Mouse (Mus musculus): Measurements from ENCODE around the gene Timp2. TPM values are rescaled to one million over a fixed set of nuclear protein-coding genes. Genes with fewer than 3 reads are reported as not detected.

Timp2 gene
- polyA plus RNA-seq, 1 experiment, result 23.6 TPM

- Histone ChIP-seq H3K36me3 (ENCODE audit: control insufficient read depth, insufficient read depth, low read length, poor library complexity, severe bottlenecking) (peaks cover 64% of the 10 kb centered on the region), H3K4me1 (ENCODE audit: control insufficient read depth, insufficient read depth, low read length) (no peaks in the 10 kb centered on the region), H3K4me3 (ENCODE audit: low read depth, low read length) (no peak overlapping the region), H3K27ac (ENCODE audit: insufficient read depth, low read length) (no peak overlapping the region), H3K27me3 (ENCODE audit: control insufficient read depth, insufficient read depth, low read length, poor library complexity, severe bottlenecking) (no peaks in the 10 kb centered on the region), H3K9me3 (replicated peaks; ENCODE audit: control insufficient read depth, insufficient read depth, low read length, poor library complexity, severe bottlenecking) (no peaks in the 10 kb centered on the region), H3K9ac (ENCODE audit: low read depth, poor library complexity, severe bottlenecking) (no peak overlapping the region)
- TF ChIP-seq CTCF (IDR thresholded peaks at IDR 0.05; ENCODE audit: low read depth, low read length), result no peak
- no peak for TF ChIP-seq EP300 (IDR thresholded peaks at IDR 0.05; ENCODE audit: insufficient read depth, low read depth, low read length)
- no peak for TF ChIP-seq POLR2A (IDR thresholded peaks at IDR 0.05; ENCODE audit: insufficient read depth, low read length)
Observed at GRCm38 (mm10) chr11:118266044-118266665, 89.4 kb downstream of the Timp2 start.

- Histone ChIP-seq H3K9ac (ENCODE audit: low read depth, poor library complexity, severe bottlenecking) (no peak overlapping the region), H3K4me3 (ENCODE audit: low read depth, low read length) (no peak overlapping the region), H3K9me3 (replicated peaks; ENCODE audit: control insufficient read depth, insufficient read depth, low read length, poor library complexity, severe bottlenecking) (no peaks in the 10 kb centered on the region), H3K27me3 (ENCODE audit: control insufficient read depth, insufficient read depth, low read length, poor library complexity, severe bottlenecking) (no peaks in the 10 kb centered on the region), H3K27ac (ENCODE audit: insufficient read depth, low read length) (no peak overlapping the region), H3K36me3 (ENCODE audit: control insufficient read depth, insufficient read depth, low read length, poor library complexity, severe bottlenecking) (peaks cover 66% of the 10 kb centered on the region), H3K4me1 (ENCODE audit: control insufficient read depth, insufficient read depth, low read length) (no peaks in the 10 kb centered on the region)
- TF ChIP-seq EP300 (IDR thresholded peaks at IDR 0.05; ENCODE audit: insufficient read depth, low read depth, low read length) (no peak), CTCF (IDR thresholded peaks at IDR 0.05; ENCODE audit: low read depth, low read length) (no peak), POLR2A (IDR thresholded peaks at IDR 0.05; ENCODE audit: insufficient read depth, low read length) (no peak)
Observed at GRCm38 (mm10) chr11:118265621-118266020, 89.9 kb downstream of the Timp2 start.

- H3K4me1 ChIP-seq (ENCODE audit: control insufficient read depth, insufficient read depth, low read length), result no peaks in the 10 kb centered on the region
- peaks cover 59% of the 10 kb centered on the region for H3K36me3 ChIP-seq (ENCODE audit: control insufficient read depth, insufficient read depth, low read length, poor library complexity, severe bottlenecking)
- no peak overlapping the region for H3K9ac ChIP-seq (ENCODE audit: low read depth, poor library complexity, severe bottlenecking)
- TF ChIP-seq CTCF (IDR thresholded peaks at IDR 0.05; ENCODE audit: low read depth, low read length) (no peak), POLR2A (IDR thresholded peaks at IDR 0.05; ENCODE audit: insufficient read depth, low read length) (no peak), EP300 (IDR thresholded peaks at IDR 0.05; ENCODE audit: insufficient read depth, low read depth, low read length) (no peak)
- no peaks in the 10 kb centered on the region for H3K27me3 ChIP-seq (ENCODE audit: control insufficient read depth, insufficient read depth, low read length, poor library complexity, severe bottlenecking)
- H3K9me3 ChIP-seq (replicated peaks; ENCODE audit: control insufficient read depth, insufficient read depth, low read length, poor library complexity, severe bottlenecking), result no peaks in the 10 kb centered on the region
- H3K27ac ChIP-seq (ENCODE audit: insufficient read depth, low read length), result no peak overlapping the region
- H3K4me3 ChIP-seq (ENCODE audit: low read depth, low read length), result no peak overlapping the region
Observed at GRCm38 (mm10) chr11:118263146-118263545, 92.4 kb downstream of the Timp2 start.

- Histone ChIP-seq H3K27me3 (ENCODE audit: control insufficient read depth, insufficient read depth, low read length, poor library complexity, severe bottlenecking) (no peaks in the 10 kb centered on the region), H3K4me1 (ENCODE audit: control insufficient read depth, insufficient read depth, low read length) (no peaks in the 10 kb centered on the region), H3K9ac (ENCODE audit: low read depth, poor library complexity, severe bottlenecking) (no peak overlapping the region), H3K9me3 (replicated peaks; ENCODE audit: control insufficient read depth, insufficient read depth, low read length, poor library complexity, severe bottlenecking) (no peaks in the 10 kb centered on the region), H3K27ac (ENCODE audit: insufficient read depth, low read length) (no peak overlapping the region), H3K36me3 (ENCODE audit: control insufficient read depth, insufficient read depth, low read length, poor library complexity, severe bottlenecking) (peaks cover 38% of the 10 kb centered on the region), H3K4me3 (ENCODE audit: low read depth, low read length) (no peak overlapping the region)
- no peak for TF ChIP-seq POLR2A (IDR thresholded peaks at IDR 0.05; ENCODE audit: insufficient read depth, low read length)
- no peak for TF ChIP-seq EP300 (IDR thresholded peaks at IDR 0.05; ENCODE audit: insufficient read depth, low read depth, low read length)
- no peak for TF ChIP-seq CTCF (IDR thresholded peaks at IDR 0.05; ENCODE audit: low read depth, low read length)
Observed at GRCm38 (mm10) chr11:118260081-118260480, 95.5 kb downstream of the Timp2 start.

- Histone ChIP-seq H3K27ac (ENCODE audit: insufficient read depth, low read length) (no peak overlapping the region), H3K4me1 (ENCODE audit: control insufficient read depth, insufficient read depth, low read length) (no peaks in the 10 kb centered on the region), H3K9ac (ENCODE audit: low read depth, poor library complexity, severe bottlenecking) (no peak overlapping the region), H3K36me3 (ENCODE audit: control insufficient read depth, insufficient read depth, low read length, poor library complexity, severe bottlenecking) (peaks cover 33% of the 10 kb centered on the region), H3K9me3 (replicated peaks; ENCODE audit: control insufficient read depth, insufficient read depth, low read length, poor library complexity, severe bottlenecking) (no peaks in the 10 kb centered on the region), H3K27me3 (ENCODE audit: control insufficient read depth, insufficient read depth, low read length, poor library complexity, severe bottlenecking) (no peaks in the 10 kb centered on the region), H3K4me3 (ENCODE audit: low read depth, low read length) (no peak overlapping the region)
- TF ChIP-seq CTCF (IDR thresholded peaks at IDR 0.05; ENCODE audit: low read depth, low read length) (no peak), POLR2A (IDR thresholded peaks at IDR 0.05; ENCODE audit: insufficient read depth, low read length) (no peak), EP300 (IDR thresholded peaks at IDR 0.05; ENCODE audit: insufficient read depth, low read depth, low read length) (no peak)
Observed at GRCm38 (mm10) chr11:118259580-118259979, 96.0 kb downstream of the Timp2 start.

- no peak overlapping the region for H3K27ac ChIP-seq (ENCODE audit: insufficient read depth, low read length)
Observed at GRCm38 (mm10) chr11:118256371-118256770, 99.2 kb downstream of the Timp2 start.

More at GRCm38 (mm10) chr11:118256371-118256770, 99.2 kb downstream of the Timp2 start:
- Histone ChIP-seq H3K4me3 (ENCODE audit: low read depth, low read length) (no peak overlapping the region), H3K36me3 (ENCODE audit: control insufficient read depth, insufficient read depth, low read length, poor library complexity, severe bottlenecking) (peaks cover 15% of the 10 kb centered on the region), H3K27me3 (ENCODE audit: control insufficient read depth, insufficient read depth, low read length, poor library complexity, severe bottlenecking) (no peaks in the 10 kb centered on the region), H3K9me3 (replicated peaks; ENCODE audit: control insufficient read depth, insufficient read depth, low read length, poor library complexity, severe bottlenecking) (no peaks in the 10 kb centered on the region), H3K4me1 (ENCODE audit: control insufficient read depth, insufficient read depth, low read length) (peaks cover 3% of the 10 kb centered on the region), H3K9ac (ENCODE audit: low read depth, poor library complexity, severe bottlenecking) (no peak overlapping the region)
- TF ChIP-seq EP300 (IDR thresholded peaks at IDR 0.05; ENCODE audit: insufficient read depth, low read depth, low read length), result no peak
